Mouse (Mus musculus) erythroblast, embryonic 14.5 days (primary cell): ENCODE measurements around the gene Nell1. TPM values are rescaled to one million over a fixed set of nuclear protein-coding genes. Genes with fewer than 3 reads are reported as not detected.

Source experiments
- H3K27me3 ChIP-seq: 2 replicates; pipeline ENCODE4 v1.6.1; 2012; ENCODE audit warnings: inconsistent platforms; ENCODE audit not compliant: control insufficient read depth
- H3K36me3 ChIP-seq: 2 replicates; pipeline ENCODE4 v1.6.1; 2012; ENCODE audit warnings: mild to moderate bottlenecking, inconsistent platforms; ENCODE audit not compliant: control insufficient read depth
- H3K4me1 ChIP-seq: 2 replicates; pipeline ENCODE4 v1.6.1; 2012; ENCODE audit warnings: inconsistent platforms; ENCODE audit not compliant: control insufficient read depth
- H3K4me3 ChIP-seq: replicated peaks from 2 replicates; pipeline ENCODE3; 2012; ENCODE audit warnings: moderate library complexity, mild to moderate bottlenecking, inconsistent platforms
- H3K9me3 ChIP-seq: 2 replicates; pipeline ENCODE4 v1.6.1; 2012; ENCODE audit warnings: low read length, inconsistent platforms, mixed read lengths; ENCODE audit not compliant: control insufficient read depth
- GATA1 ChIP-seq: IDR thresholded peaks from 2 replicates; pipeline ENCODE4 v1.6.1; 2012; ENCODE audit warnings: low read length, inconsistent platforms, mixed read lengths
- TAL1 ChIP-seq: IDR thresholded peaks from 3 replicates; pipeline ENCODE4 v1.6.1; 2012; ENCODE audit warnings: low read length, inconsistent platforms, mixed read lengths
- polyA plus RNA-seq: library from polyadenylated mRNA; stranded (reverse); fragments of >175 nt; gene quantifications from 2 replicates; pipeline ENCODE4 v1.2.3, GENCODE M21; 2012

Nell1 gene
- polyA plus RNA-seq, 1 experiment = not detected

GRCm38 (mm10) chr7:50005268-50005667 is 30.6 kb downstream of the Nell1 start:
- H3K4me3 ChIP-seq = no peak overlapping the region
- TF ChIP-seq TAL1 (no peak), GATA1 (no peak)
- no peaks in the 10 kb centered on the region for H3K27me3 ChIP-seq
- no peaks in the 10 kb centered on the region for H3K36me3 ChIP-seq
- no peaks in the 10 kb centered on the region for H3K4me1 ChIP-seq
- H3K9me3 ChIP-seq = no peaks in the 10 kb centered on the region

- TF ChIP-seq GATA1 = no peak
- TF ChIP-seq TAL1 = no peak
- H3K4me1 ChIP-seq = no peaks in the 10 kb centered on the region
Observed at GRCm38 (mm10) chr7:50035187-50036153, 60.8 kb downstream of the Nell1 start.

GRCm38 (mm10) chr7:50041112-50041511 is 66.4 kb downstream of the Nell1 start:
- no peak for TF ChIP-seq GATA1
- TF ChIP-seq TAL1 = no peak
- H3K27me3 ChIP-seq = no peaks in the 10 kb centered on the region
- H3K4me3 ChIP-seq = no peak overlapping the region
- no peaks in the 10 kb centered on the region for H3K36me3 ChIP-seq
- no peaks in the 10 kb centered on the region; the same call in 1 of the 2 replicates for H3K9me3 ChIP-seq
- H3K4me1 ChIP-seq = no peaks in the 10 kb centered on the region

More at GRCm38 (mm10) chr7:50035187-50036153, 60.8 kb downstream of the Nell1 start:
- H3K9me3 ChIP-seq = peaks cover 2% of the 10 kb centered on the region; the same call in 1 of the 2 replicates
- no peaks in the 10 kb centered on the region for H3K36me3 ChIP-seq
- H3K27me3 ChIP-seq = no peaks in the 10 kb centered on the region
- H3K4me3 ChIP-seq = no peak overlapping the region

- Histone ChIP-seq H3K4me3 (no peak overlapping the region), H3K9me3 (peaks cover 7% of the 10 kb centered on the region), H3K36me3 (no peaks in the 10 kb centered on the region), H3K4me1 (no peaks in the 10 kb centered on the region), H3K27me3 (no peaks in the 10 kb centered on the region)
- TF ChIP-seq TAL1 = no peak
- TF ChIP-seq GATA1 = no peak
Observed at GRCm38 (mm10) chr7:50050144-50050543, 75.5 kb downstream of the Nell1 start.

- H3K4me1 ChIP-seq = no peaks in the 10 kb centered on the region
- no peak overlapping the region for H3K4me3 ChIP-seq
- peaks cover 4% of the 10 kb centered on the region for H3K9me3 ChIP-seq
- no peak for TF ChIP-seq GATA1
- no peak for TF ChIP-seq TAL1
- H3K36me3 ChIP-seq = no peaks in the 10 kb centered on the region
- no peaks in the 10 kb centered on the region for H3K27me3 ChIP-seq
Observed at GRCm38 (mm10) chr7:50053704-50054103, 79.0 kb downstream of the Nell1 start.

- TF ChIP-seq GATA1 (no peak), TAL1 (no peak)
- Histone ChIP-seq H3K4me3 (no peak overlapping the region), H3K9me3 (peaks cover 19% of the 10 kb centered on the region), H3K27me3 (no peaks in the 10 kb centered on the region), H3K36me3 (no peaks in the 10 kb centered on the region), H3K4me1 (no peaks in the 10 kb centered on the region)
Observed at GRCm38 (mm10) chr7:50094461-50094860, 119.8 kb downstream of the Nell1 start.

- no peaks in the 10 kb centered on the region for H3K36me3 ChIP-seq
- H3K9me3 ChIP-seq = peaks cover 10% of the 10 kb centered on the region; the same call in 1 of the 2 replicates
- H3K4me1 ChIP-seq = no peaks in the 10 kb centered on the region
- no peak for TF ChIP-seq GATA1
- TF ChIP-seq TAL1 = no peak
- no peak overlapping the region for H3K4me3 ChIP-seq
- no peaks in the 10 kb centered on the region for H3K27me3 ChIP-seq
Observed at GRCm38 (mm10) chr7:50105612-50106321, 131.1 kb downstream of the Nell1 start.

- Histone ChIP-seq H3K4me1 (no peaks in the 10 kb centered on the region), H3K36me3 (no peaks in the 10 kb centered on the region), H3K9me3 (peaks cover 6% of the 10 kb centered on the region; the same call in 1 of the 2 replicates), H3K4me3 (no peak overlapping the region), H3K27me3 (no peaks in the 10 kb centered on the region)
- no peak for TF ChIP-seq TAL1
- no peak for TF ChIP-seq GATA1
Observed at GRCm38 (mm10) chr7:50107261-50107660, 132.6 kb downstream of the Nell1 start.

GRCm38 (mm10) chr7:50118348-50118747 is 143.7 kb downstream of the Nell1 start:
- TF ChIP-seq GATA1 (no peak), TAL1 (no peak)
- H3K4me1 ChIP-seq = no peaks in the 10 kb centered on the region

More at GRCm38 (mm10) chr7:50118348-50118747, 143.7 kb downstream of the Nell1 start:
- H3K36me3 ChIP-seq = no peaks in the 10 kb centered on the region
- H3K4me3 ChIP-seq = no peak overlapping the region
- peaks cover 29% of the 10 kb centered on the region for H3K9me3 ChIP-seq
- H3K27me3 ChIP-seq = no peaks in the 10 kb centered on the region
